Mouse (Mus musculus): Measurements from ENCODE around the gene Pdzrn3. TPM values are rescaled to one million over a fixed set of nuclear protein-coding genes. Genes with fewer than 3 reads are reported as not detected.

The Pdzrn3 gene
- total and polyA plus RNA-seq, 3 experiments = 0.08 TPM; not detected in 2

DNA sequence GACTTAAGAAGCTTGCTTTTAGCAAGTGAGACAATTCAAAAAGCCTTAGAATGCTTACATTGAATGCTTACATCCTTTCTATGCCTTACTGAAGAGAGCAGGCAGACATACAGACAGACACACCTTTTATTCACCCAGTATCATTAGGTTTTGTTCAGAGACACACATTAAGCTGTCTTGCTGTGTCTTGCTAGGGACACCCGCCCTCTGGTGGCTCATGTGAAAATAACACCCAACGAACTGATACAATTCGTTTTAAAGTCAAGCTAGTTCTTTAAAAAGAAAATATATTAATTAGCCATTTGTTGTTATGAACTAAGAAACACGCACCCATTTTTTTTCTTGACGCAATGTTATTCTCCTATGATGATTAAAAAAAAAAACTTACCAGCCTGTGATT, 180.1 kb downstream of the Pdzrn3 start:
- TF ChIP-seq ZNF384 (IDR thresholded peaks at IDR 0.05; ENCODE audit: low read depth, low read length) (no peak), CTCF (IDR thresholded peaks at IDR 0.05 in 2 of 3, conservative IDR thresholded peaks at IDR 0.05 in 1 of 3; ENCODE audit: control insufficient read depth in 1 of 3, insufficient read depth in 1 of 3, low read depth in 2 of 3, low read length in 3 of 3, poor library complexity in 1 of 3, severe bottlenecking in 1 of 3) (peak; percentile 64 to 76 (median 70)), ZC3H11A (IDR thresholded peaks at IDR 0.05; ENCODE audit: low read depth, low read length) (peak; percentile 31), MYC (IDR thresholded peaks at IDR 0.05; ENCODE audit: low read depth, low read length) (no peak), SMC3 (IDR thresholded peaks at IDR 0.05; ENCODE audit: low read depth, low read length) (peak; percentile 77), RAD21 (IDR thresholded peaks at IDR 0.05; ENCODE audit: low read depth, low read length) (peak; percentile 61), MEF2A (IDR thresholded peaks at IDR 0.05; ENCODE audit: extremely low read depth, insufficient replicate concordance, low read depth, low read length, poor library complexity, severe bottlenecking) (no peak)
- no peaks in the 10 kb centered on the region for H3K4me1 ChIP-seq (ENCODE audit: control insufficient read depth in 1 of 2, insufficient read depth in 2 of 2, low read length in 2 of 2)
- H3K4me3 ChIP-seq (ENCODE audit: control insufficient read depth in 1 of 2, insufficient read depth in 1 of 2, low read depth in 2 of 2, low read length in 2 of 2) = no peak overlapping the region
- H3K79me2 ChIP-seq (ENCODE audit: control insufficient read depth, insufficient read depth, low read length, poor library complexity) = no peaks in the 10 kb centered on the region
- DNase-seq (ENCODE audit: low read depth, low spot score) = peak; percentile 65
- no peaks in the 10 kb centered on the region for H3K27me3 ChIP-seq (ENCODE audit: control insufficient read depth in 1 of 2, insufficient read depth in 2 of 2, low read length in 2 of 2)
- no peaks in the 10 kb centered on the region for H3K36me3 ChIP-seq (ENCODE audit: control insufficient read depth in 1 of 2, insufficient read depth in 2 of 2, low read length in 2 of 2)
- no peak overlapping the region for H3K9ac ChIP-seq (ENCODE audit: control insufficient read depth, low read depth, low read length, poor library complexity, severe bottlenecking)
- no peak overlapping the region for H3K27ac ChIP-seq (ENCODE audit: control insufficient read depth, low read depth, low read length)
- H3K9me3 ChIP-seq (replicated peaks; ENCODE audit: insufficient read depth, low read length) = no peaks in the 10 kb centered on the region

DNA sequence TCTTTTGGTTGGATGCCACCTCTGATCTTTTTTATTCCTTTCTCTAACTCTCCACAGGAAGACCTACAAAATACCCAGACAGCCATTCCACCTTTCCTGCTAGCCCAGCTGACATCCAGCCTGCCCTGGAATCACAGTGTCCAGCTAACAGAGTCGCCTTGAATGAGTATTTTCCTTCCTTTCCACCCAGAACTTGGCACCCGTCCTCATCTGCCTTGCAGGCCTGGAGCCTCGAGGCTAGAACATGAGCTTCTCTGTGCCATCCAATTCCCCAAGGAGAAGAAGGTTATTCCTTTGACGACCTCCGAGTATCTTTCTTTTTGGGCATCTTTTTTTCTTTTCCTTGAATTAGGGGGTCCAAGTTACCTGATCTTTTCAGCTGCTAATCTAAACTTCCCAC, 181.8 kb downstream of the Pdzrn3 start:
- H3K9me3 ChIP-seq (replicated peaks; ENCODE audit: insufficient read depth, low read length) = no peaks in the 10 kb centered on the region
- no peak overlapping the region for H3K4me3 ChIP-seq (ENCODE audit: control insufficient read depth in 1 of 2, insufficient read depth in 1 of 2, low read depth in 2 of 2, low read length in 2 of 2)
- TF ChIP-seq ETS1 (IDR thresholded peaks at IDR 0.05; ENCODE audit: low read depth, low read length) = no peak
- no peak for TF ChIP-seq POLR2AphosphoS5 (IDR thresholded peaks at IDR 0.05; ENCODE audit: borderline replicate concordance, low read depth, low read length)
- TF ChIP-seq EP300 (IDR thresholded peaks at IDR 0.05; ENCODE audit: low read depth in 1 of 2, low read length in 2 of 2) = no peak
- no peak for TF ChIP-seq JUND (IDR thresholded peaks at IDR 0.05; ENCODE audit: low read depth, low read length)
- no peak for TF ChIP-seq ZMIZ1 (IDR thresholded peaks at IDR 0.05; ENCODE audit: low read depth, low read length)
- TF ChIP-seq ZNF384 (IDR thresholded peaks at IDR 0.05; ENCODE audit: low read depth, low read length) = no peak
- no peak for TF ChIP-seq MYB (IDR thresholded peaks at IDR 0.05; ENCODE audit: low read depth, low read length)
- TF ChIP-seq USF2 (IDR thresholded peaks at IDR 0.05; ENCODE audit: borderline replicate concordance in 1 of 2, insufficient read depth in 1 of 2, low read depth in 1 of 2, low read length in 2 of 2) = no peak
- TF ChIP-seq MEF2A (IDR thresholded peaks at IDR 0.05; ENCODE audit: extremely low read depth, insufficient replicate concordance, low read depth, low read length, poor library complexity, severe bottlenecking) = no peak
- no peak for TF ChIP-seq GABPA (IDR thresholded peaks at IDR 0.05; ENCODE audit: low read depth, low read length)
- no peaks in the 10 kb centered on the region for H3K36me3 ChIP-seq (ENCODE audit: control insufficient read depth in 1 of 2, insufficient read depth in 2 of 2, low read length in 2 of 2)
- no peaks in the 10 kb centered on the region for H3K79me2 ChIP-seq (ENCODE audit: control insufficient read depth, insufficient read depth, low read length, poor library complexity)
- no peaks in the 10 kb centered on the region for H3K27me3 ChIP-seq (ENCODE audit: control insufficient read depth in 1 of 2, insufficient read depth in 2 of 2, low read length in 2 of 2)
- no peak overlapping the region for H3K27ac ChIP-seq (ENCODE audit: control insufficient read depth, low read depth, low read length)
- H3K9ac ChIP-seq (ENCODE audit: control insufficient read depth, low read depth, low read length, poor library complexity, severe bottlenecking) = no peak overlapping the region
- H3K4me1 ChIP-seq (ENCODE audit: control insufficient read depth in 1 of 2, insufficient read depth in 2 of 2, low read length in 2 of 2) = no peaks in the 10 kb centered on the region
- no peak for DNase-seq (ENCODE audit: low read depth, low spot score)
